Mouse (Mus musculus) layer of hippocampus, adult 18-20 months (tissue): Measurements from ENCODE around the gene Rnf223. TPM values are rescaled to one million over a fixed set of nuclear protein-coding genes. Genes with fewer than 3 reads are reported as not detected.
"Not testable (repeated sequence)": the region's sequence is repeated elsewhere in the genome, so short reads cannot be mapped to it uniquely, and the experiment has no call there.

Source experiments
- DNase-seq, 2 experiments: peaks; one replicate each; pipeline ENCODE4 v3.0.0; 2022; ENCODE audit warnings: low spot score in 2 of 2
- total RNA-seq, 2 experiments: library from RNA; stranded (reverse); gene quantifications; 2 replicates each; pipeline ENCODE4 v1.2.3; 2021

Gene Rnf223
- total RNA-seq, 2 experiments from 2014 or later = 0.67 to 0.84 TPM

DNA sequence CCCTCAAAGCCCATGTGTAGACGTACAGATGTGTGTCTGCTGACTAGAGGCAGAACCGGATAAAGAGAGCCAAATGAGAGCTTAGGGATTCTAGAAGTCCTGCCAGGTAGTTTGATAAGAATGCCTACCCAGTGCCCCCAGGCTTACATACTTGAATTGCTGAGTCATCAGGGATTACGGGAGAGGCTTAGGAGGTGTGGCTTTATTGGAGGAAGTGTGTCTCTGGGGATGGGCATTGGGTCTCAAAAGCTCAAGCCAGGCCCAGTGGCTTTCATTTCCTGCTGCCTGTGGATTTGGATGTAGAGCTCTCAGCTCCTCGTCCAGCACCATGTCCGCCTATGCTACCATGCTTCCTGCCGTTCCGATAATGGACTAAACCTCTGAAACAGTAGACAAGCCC, 3.5 kb upstream of the Rnf223 start:
- DNase-seq = no peak

DNA sequence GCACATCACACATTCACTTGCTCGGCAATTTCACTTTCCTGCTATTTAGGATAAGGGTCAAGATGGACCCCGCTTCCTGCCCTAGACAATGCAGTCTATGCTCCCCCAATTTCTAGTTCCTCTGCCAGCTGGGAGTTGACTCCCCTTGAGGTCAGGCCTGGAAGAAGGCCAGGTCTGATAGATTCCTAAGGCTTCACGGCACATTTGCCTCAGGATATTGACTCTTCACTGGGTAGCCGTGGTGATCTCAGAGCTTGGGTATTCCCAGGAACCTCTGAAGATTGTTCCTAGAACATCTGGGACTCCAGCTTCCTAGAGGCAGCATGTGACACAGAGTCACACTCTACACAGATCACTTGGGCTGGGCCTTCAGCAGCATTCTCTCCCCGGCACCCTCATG, 1.6 kb upstream of the Rnf223 start:
- DNase-seq = no peak

DNA sequence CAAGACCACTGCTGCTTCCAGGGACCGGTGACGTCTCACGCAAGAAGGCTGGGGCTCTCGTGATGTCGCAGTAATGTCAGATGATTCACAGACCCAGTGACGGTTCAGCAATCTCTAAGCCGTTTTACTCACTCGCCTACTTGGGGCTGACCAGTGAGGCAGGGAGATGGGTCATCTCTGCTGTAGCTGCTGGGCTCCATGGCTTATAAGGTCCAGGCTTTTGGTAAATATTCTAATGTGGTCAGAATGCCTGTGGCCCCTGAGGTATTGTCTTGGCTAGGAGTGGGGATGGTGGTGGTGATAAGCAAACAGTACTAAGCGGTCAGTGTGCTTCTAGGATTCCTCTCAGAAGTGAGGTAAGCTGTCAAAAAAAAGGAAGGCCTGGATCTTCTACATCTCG, 627 bp downstream of the Rnf223 start:
- no peak for DNase-seq

DNA sequence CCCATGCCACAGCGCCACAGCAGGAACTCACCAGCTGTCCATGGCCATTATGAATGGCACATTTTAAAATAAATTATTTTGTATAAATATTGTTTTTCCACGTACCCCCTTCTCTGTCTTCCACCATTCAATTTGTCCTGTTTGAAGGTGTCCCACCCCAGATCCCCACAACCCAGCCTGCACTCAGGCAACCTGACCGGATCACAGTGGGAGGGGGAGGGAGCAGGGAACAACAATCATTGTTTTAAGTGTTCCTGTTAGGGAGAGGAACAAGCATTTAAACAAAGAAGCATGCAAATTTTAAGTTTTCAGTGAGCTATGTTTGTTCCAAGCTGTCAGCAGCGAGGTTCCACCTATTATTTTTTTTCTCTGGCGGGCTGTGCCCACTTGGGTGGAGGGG, 3.0 kb downstream of the Rnf223 start:
- DNase-seq = no peak

DNA sequence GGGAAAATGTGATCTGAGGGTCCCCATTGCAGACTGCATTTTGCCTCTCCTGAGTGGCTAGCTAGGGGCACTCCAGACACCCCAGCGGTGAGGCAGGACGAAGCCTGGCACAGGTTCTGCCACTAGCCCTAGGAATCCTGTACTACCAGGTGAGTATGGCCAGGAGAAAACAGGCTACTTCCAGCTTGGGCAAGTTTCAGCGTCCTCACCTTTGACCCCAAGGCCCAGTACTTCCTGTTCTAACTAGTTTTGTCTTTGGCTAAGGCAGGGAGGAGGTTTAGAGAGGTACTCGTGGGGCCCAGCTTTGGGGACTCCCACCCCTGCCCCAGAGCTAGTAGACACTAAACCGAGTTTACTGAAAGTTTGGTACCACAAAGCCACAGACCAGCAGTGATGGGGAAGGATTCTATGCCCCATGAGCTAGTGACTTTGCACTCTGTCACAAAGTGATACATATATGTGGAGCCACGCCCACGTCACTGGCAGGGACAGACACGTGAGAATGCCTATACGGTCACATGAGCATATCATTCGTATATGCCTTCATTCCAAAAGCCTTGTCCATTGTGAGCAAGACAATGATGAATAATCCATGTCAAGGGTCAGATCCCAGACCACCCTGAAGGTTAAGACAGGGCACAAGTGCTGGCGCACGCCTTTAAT, 3.8 kb downstream of the Rnf223 start:
- no peak for DNase-seq

DNA sequence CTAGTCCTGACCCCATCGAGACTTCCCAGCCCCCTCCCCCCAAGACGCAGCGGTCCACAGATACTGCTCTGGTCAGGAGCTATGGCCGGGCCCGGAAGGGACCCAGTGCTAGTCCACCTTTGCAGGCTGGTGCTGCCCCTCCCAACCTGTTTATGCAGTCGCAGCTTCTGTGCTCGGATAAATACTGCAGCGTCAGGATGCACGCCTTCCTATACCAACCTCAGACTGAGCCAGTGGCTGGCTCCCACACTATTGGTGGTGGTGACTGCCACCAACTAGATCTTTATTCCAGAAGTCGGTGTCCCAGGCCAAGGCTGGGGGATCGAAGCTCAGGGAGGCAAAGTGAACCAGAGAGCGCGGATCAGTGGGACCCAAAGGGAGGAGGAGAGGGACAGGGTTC, 4.8 kb downstream of the Rnf223 start:
- DNase-seq = no peak

DNA sequence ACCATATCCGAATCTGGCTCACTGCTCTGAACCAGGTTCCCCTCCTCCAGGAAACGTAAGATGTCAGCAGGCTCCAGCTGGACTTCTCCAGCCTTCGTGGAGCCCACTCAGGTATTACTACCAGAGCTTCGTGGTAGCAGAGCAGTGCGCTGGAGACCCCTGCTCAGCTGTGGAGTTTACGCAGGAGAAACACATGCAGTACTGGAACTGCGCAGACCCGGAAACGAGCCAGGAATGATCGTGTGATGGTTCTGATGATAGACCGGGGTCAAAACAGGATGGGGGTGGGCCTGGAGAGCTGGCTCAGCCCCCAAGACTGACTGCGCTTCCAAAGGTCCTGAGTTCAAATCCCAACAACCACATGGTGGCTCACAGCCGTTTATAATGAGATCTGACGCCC, 5.5 kb downstream of the Rnf223 start:
- DNase-seq = no peak

DNA sequence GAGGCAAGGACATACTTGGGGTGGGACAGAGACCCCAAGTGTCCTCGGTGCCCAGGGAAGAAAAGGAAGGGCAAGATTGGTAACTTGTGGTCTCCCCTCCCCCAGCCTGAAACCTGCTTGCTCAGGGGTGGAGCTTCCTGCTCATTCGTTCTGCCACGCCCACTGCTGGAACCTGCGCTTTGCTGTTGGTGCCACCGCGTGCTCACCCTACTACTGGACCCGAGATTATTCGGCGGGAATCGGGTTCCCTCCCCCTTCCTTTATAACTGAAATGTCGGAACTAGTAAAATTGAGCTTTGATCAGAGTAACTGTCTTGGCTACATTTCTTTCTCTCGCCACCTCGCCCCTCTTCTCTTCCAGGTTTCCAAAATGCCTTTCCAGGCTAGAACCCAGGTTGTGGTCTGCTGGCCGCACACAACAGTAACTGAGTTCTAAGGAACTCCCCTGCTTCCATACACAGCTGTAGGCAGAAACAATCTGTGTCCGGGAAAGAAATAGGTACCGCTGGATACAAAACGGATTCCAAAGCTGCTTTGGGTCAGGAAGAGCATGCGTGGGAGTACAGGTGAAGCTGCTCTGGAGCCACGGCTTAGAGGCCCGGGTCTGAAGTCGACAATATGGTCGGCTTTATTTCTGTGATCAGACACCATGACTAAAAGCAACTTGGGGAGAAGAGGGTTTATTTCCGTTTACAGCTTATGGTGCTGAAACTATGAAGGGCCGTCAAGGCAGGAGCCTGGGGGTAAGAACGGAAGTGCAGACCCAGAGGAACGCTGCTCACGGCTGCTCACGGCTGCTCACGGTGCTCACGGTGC, 6.2 kb downstream of the Rnf223 start:
- no peak for DNase-seq

DNA sequence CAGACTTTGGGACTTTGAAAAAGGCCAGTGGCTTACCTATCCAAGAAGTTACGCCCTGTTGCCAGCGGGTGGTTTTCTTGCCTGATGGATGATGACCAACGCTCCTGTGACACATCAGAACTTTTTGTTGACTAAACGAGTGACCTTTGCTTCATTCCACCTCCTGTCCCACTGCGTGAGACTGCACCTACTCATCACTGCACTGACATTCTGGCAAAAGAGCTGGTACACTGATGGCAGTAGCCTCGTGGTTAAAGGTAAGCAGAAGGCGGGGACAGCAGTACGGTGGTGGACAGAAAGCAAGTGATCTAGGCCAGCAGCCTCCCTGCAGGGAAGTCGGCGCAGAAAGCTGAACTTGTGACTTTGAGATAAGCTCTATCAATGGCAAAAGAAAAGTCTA, 20.6 kb downstream of the Rnf223 start:
- DNase-seq = not testable (repeated sequence)

DNA sequence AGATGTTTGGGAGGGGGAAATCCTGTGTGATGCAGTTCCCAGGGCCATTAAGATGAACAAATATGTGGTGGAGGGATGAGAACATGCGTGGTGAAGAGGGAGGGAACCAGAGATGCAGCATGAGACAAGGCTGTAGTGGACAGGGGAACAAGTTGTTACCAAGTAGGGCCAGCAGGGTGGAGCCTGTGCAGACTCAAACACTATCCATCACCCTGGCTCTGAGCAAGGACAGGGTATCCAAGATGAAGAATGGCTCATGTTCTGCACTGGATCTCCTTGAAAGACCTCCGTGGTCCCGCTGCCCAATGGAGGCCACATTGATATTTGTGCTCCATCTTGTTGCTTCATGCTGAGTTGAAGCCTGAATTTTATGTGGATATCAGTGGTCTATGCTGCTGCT, 24.5 kb downstream of the Rnf223 start:
- no peak for DNase-seq

DNA sequence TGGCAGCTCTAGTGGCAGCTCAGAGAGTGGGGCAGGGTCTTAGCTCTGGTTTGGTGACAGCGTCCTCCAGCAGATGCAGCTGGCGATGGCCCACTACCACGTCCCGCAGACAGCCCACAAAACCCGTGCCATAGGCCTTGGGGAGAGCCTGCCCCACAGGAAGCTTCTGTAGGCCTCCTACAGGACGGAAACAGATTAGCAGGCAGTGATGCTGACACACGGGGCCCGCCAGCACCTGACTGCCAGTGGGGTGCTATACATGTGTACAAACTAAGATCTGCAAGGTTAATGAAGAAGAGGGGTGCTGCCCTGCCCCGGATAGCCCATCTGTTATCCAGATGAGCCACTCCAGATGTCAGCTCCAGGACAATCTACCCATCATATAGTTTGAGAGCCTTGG, 36.2 kb downstream of the Rnf223 start:
- no peak for DNase-seq

DNA sequence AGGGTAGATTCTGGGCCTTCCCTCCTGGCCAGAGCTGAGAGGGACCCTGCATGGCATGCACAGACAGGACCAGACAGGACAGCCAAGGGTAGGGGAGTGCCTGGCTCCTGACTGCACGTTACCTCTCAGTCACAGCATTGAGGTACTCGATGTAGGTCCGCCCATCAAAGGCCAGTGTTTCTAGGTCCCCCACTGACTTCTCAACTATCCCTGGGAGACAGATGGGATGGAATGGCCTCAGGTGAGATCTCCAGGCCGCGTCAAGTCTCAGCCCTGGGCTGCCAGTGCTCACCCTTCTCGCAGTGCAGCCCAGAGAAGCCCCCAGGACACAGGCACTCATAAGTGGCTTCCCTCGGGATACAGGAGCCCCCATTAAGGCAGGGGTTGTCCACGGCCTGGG, 38.3 kb downstream of the Rnf223 start:
- DNase-seq = no peak

DNA sequence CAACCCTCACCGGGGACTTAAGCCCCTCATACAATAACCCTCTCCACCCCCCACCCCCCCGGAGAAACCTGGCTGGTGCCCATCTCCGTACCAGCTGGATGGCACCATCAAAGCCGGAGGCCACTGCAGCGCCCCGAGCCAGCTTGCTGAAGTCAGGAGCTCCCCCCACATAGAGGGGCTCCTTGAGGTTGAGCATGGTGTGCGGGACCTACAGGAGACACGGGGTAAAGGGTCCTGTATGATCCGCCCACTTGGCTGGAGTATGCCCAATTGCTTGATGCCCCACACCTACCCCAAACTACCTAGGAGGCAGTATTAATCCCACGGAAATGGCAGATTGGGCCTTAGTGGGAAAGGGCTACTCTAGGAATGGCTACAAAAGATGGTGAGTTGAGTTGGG, 38.8 kb downstream of the Rnf223 start:
- no peak for DNase-seq

DNA sequence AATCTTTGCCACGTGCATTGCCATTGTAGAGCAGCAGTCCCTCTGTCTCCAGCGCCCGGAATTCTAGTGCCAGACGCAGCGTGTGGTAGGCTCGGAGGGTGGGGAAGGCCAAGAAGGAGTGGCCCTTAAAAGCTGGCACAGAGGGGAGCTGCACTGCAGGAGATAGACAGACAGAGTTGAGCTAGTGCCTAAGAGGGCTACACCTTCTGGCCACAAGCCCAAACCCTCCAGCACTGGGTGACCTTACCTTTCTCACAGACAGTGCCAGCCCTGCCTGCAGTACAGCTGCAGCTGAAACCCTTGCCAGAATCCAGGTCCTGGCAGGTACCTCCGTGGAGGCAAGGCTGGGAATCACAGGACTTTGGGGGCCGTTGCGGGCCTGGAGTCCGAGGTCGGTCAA, 41.5 kb downstream of the Rnf223 start:
- no peak for DNase-seq

DNA sequence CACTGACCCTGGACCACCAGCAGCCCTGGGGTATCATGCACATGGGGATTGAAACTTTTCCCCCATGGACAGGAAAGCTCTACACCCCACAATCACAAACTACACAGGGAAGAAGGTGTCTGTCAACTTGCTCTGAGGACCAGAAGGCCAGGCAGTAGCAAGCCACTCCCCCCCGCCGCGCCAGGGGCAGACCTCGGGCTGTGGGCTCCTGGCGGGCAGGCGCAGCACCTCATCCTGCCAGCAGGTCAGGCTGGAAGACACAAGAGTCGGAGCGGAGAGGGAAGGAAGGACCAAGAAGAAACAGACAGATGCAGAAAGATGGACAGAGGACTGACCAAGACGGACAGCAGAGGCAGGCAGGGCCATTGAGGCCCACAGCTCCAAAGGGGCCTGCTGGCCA, 47.3 kb downstream of the Rnf223 start:
- no peak for DNase-seq

Other genes starting within 250 kb of the Rnf223 start
- 10 to 100 TPM; 45.8 to 54.9 TPM for gene Pusl1, start 238.7 kb upstream of the Rnf223 start, total RNA-seq
- 100 to 1,000 TPM; 105 to 120 TPM for gene Acap3, start 238.7 kb upstream of the Rnf223 start, total RNA-seq
- 10 to 100 TPM; 68.2 to 70.8 TPM for gene Ube2j2, start 186.7 kb upstream of the Rnf223 start, total RNA-seq
- 10 to 100 TPM; 15.7 to 16.8 TPM for gene C1qtnf12, start 168.2 kb upstream of the Rnf223 start, total RNA-seq
- gene B3galt6, start 137.9 kb upstream of the Rnf223 start, total RNA-seq = 10 to 100 TPM in 1 of 2 experiments, 1 to 10 TPM in 1; 9.3 to 10.3 TPM
- 100 to 1,000 TPM; 202 to 203 TPM for gene Sdf4, start 137.6 kb upstream of the Rnf223 start, total RNA-seq
- 1 to 10 TPM in 1 of 2 experiments, under 1 TPM in 1; 0.94 to 1.4 TPM for gene Tnfrsf4, start 116.7 kb upstream of the Rnf223 start, total RNA-seq
- not detected for gene Tnfrsf18, start 104.3 kb upstream of the Rnf223 start, total RNA-seq
- gene Ttll10, start 71.1 kb upstream of the Rnf223 start, total RNA-seq = under 1 TPM; 0.33 to 0.35 TPM
- 10 to 100 TPM; 24.9 to 27.2 TPM for gene 9430015G10Rik, start 20.5 kb upstream of the Rnf223 start, total RNA-seq
- 100 to 1,000 TPM; 118 to 120 TPM for gene Agrn, start 67.0 kb downstream of the Rnf223 start, total RNA-seq
- under 1 TPM in 1 of 2 experiments, not detected in 1; 0.74 TPM for gene Isg15, start 70.3 kb downstream of the Rnf223 start, total RNA-seq
- gene AW011738, start 72.8 kb downstream of the Rnf223 start, total RNA-seq = 1 to 10 TPM; 5.4 to 6.5 TPM
- under 1 TPM; 0.15 to 0.40 TPM for gene Perm1, start 85.4 kb downstream of the Rnf223 start, total RNA-seq
- gene Plekhn1, start 104.3 kb downstream of the Rnf223 start, total RNA-seq = 10 to 100 TPM; 37.5 to 38.8 TPM
- gene Noc2l, start 105.5 kb downstream of the Rnf223 start, total RNA-seq = 10 to 100 TPM; 69.5 to 71.7 TPM
- gene Samd11, start 125.1 kb downstream of the Rnf223 start, total RNA-seq = 1 to 10 TPM; 4.5 to 5.6 TPM
- gene Vmn2r-ps159, start 200.6 kb downstream of the Rnf223 start, total RNA-seq = not detected